Mouse (Mus musculus) heart, postnatal 0 days (tissue): ENCODE results near the gene Msh5.

Source experiments
- CTCF ChIP-seq: IDR thresholded peaks from 2 replicates; pipeline ENCODE4 v1.5.1; 2016; ENCODE audit warnings: antibody characterized with exemption, control low read depth, low read depth
- EP300 ChIP-seq: IDR thresholded peaks from 2 replicates; pipeline ENCODE4 v1.6.1; 2016; ENCODE audit warnings: antibody characterized with exemption, low read depth

GRCm38 (mm10) chr17:35048149-35048931 lies 1.8 kb upstream of the Msh5 start:
- TF ChIP-seq EP300 (no peak), CTCF (no peak)
